Mouse (Mus musculus): ENCODE measurements around the gene Sh3bp5.

DNA sequence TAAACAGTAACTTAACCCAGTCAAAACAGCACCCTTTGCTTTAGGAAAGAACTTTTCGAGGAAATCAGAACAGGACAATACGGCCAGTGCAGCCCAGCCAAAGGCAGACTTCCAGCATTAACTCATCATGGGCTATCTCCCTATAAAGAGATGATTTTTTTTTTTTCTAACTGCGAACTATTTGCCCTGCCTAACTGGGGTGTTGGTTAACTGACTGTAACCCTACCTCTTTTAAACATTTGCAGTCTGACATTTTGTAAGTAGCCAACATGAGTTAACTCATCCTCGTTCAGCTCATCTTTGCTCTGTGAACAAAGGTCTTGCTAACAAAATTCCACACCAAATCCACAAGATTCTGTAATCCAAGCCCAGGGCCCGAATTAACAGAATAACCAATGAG, 1.5 kb downstream of the Sh3bp5 start:
- TF ChIP-seq CTCF (IDR thresholded peaks at IDR 0.05; ENCODE audit: low read depth) (no peak), EP300 (IDR thresholded peaks at IDR 0.05; ENCODE audit: low read depth) (no peak)

All from liver, postnatal 0 days (tissue).